Mouse (Mus musculus) olfactory bulb, adult 2 months (tissue): ENCODE data around the gene Trappc3. TPM values are rescaled to one million over a fixed set of nuclear protein-coding genes. Genes with fewer than 3 reads are reported as not detected.
A peak's percentile ranks its signal among the peaks of the same experiment; 100 is the strongest.

Experiments used
- H3K27ac ChIP-seq: fragments of 200-500 bp; 2 replicates; pipeline ENCODE4 v1.5.1; 2012; ENCODE audit warnings: low read depth, low read length; ENCODE audit not compliant: insufficient read depth
- H3K4me1 ChIP-seq: fragments of 200-500 bp; 2 replicates; pipeline ENCODE4 v1.6.1; 2012; ENCODE audit warnings: low read length; ENCODE audit not compliant: control insufficient read depth, insufficient read depth
- H3K4me3 ChIP-seq: fragments of 200-500 bp; 2 replicates; pipeline ENCODE4 v1.5.1; 2012; ENCODE audit warnings: mild to moderate bottlenecking, low read depth, low read length, moderate library complexity; ENCODE audit not compliant: insufficient read depth
- CTCF ChIP-seq: fragments of 200-500 bp; IDR thresholded peaks from 2 replicates; pipeline ENCODE4 v1.5.1; 2012; ENCODE audit warnings: low read depth, mild to moderate bottlenecking, low read length, moderate library complexity; ENCODE audit not compliant: insufficient read depth
- POLR2A ChIP-seq: fragments of 200-500 bp; IDR thresholded peaks from 2 replicates; pipeline ENCODE4 v1.6.1; 2012; ENCODE audit warnings: mild to moderate bottlenecking, low read depth, low read length, moderate library complexity; ENCODE audit not compliant: insufficient read depth
- WGBS: fragments of 180-500 bp; shearing (Covaris S2); methylation state at CpG from one replicate; pipeline ENCODE4 v1.1.7; 2018; 5-methylcytosine and 5-hydroxymethylcytosine counted together
- polyA plus RNA-seq: library from polyadenylated mRNA; stranded (reverse); fragments of >200 nt; gene quantifications from 2 replicates; pipeline ENCODE4 v1.2.4, GENCODE M21; 2012; ENCODE audit warnings: low replicate concordance; ENCODE audit not compliant: missing spikeins, insufficient read depth, insufficient read length

Trappc3 gene
- polyA plus RNA-seq, 1 experiment, result 342 TPM

DNA sequence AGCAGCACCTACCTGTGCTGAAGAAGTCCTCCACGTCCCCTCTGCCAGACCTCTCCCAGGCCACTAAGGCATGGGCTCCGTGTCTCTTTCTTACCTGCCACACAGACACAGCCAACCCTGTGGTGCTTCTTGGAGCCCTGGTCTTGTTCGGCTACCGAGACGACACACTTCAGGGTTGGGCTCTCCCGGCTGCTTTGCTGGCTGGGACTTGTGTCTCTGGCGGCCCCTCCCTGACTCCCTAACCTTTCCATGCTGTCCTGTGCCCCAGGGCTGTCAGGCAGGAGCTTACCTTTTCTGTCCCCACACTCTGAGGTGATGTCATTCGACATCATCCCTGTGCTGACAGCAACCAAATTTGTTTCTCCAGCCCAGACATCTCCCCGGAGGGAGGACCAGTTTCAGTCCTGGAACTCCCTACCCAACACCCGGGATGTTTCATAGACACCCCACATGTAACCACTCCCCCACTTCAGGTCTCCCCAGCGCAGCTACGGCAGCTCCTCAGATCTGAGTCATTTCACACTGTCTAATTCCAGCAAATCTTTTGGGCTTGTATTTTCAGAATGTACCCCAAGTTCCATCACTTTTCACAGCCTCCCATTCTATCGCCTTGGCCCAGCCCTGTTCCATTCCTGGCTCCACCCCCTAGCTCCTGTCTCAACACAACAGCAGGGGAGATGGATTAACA lies 15.8 kb upstream of the Trappc3 start:
- TF ChIP-seq POLR2A (no peak), CTCF (no peak)
- Histone ChIP-seq H3K27ac (peak overlapping the region; percentile 21; the same call in 1 of the 2 replicates), H3K4me1 (peaks cover 55% of the 10 kb centered on the region), H3K4me3 (no peak overlapping the region)
- WGBS, result 56% methylated on average over 13 of the region's 13 CpGs

DNA sequence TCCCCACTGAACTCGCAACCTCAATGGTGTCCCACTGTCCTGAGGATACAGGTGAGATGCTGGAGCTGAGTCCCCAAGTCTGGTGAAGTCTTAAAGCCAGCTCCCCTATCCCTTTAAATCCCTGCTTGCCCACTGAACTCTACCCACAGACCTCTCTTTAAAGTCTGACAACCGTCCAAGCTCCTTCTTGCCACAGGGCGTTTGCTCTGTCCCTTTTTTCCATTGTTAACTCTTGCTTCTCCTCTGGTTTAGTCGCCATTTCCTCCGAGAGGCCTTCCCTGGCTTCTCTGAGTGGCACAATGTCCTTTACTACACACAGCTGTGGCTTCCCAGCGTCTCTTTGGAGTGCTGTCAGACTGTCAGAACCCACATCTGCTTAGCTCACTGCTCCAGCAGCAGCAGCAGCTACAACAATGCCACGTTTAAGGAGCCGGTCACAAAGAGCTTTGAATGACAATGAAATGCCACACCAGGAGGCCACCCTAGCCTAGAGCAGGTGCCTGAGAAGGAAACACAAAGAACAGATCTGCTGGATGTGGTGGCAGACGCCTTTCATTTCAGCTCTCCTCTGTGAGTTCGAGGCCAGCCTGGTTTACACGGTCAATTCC lies 13.8 kb upstream of the Trappc3 start:
- Histone ChIP-seq H3K27ac (peak overlapping the region; percentile 23), H3K4me3 (no peak overlapping the region), H3K4me1 (peaks cover 59% of the 10 kb centered on the region)
- WGBS, result 19% methylated on average over 11 of the region's 11 CpGs
- no peak for TF ChIP-seq POLR2A
- TF ChIP-seq CTCF, result no peak

DNA sequence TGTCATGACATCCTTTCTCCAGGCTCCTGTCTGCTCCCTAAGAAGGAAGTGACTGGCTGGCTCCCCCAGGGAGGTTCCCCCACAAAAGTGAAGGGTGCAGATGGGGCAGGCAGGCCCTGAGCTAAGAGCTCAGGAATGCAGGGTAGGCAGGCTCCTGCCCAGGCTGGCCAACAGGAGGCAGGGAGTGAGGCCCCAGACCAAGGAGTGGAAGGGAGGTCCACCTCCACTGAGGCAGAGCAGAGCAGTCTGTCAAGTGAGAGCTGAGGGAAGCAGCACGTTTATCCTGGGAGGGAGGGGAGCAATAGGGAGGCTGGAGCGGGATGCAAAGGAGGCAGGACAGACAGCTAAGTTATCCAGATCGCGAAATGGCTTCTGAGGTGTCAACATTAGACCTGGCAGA lies 11.5 kb upstream of the Trappc3 start:
- no peak overlapping the region for H3K4me3 ChIP-seq
- H3K27ac ChIP-seq, result 0 out of 2 replicates have a peak overlapping the region, but pooled peaks have one; percentile 15
- WGBS, result 42% methylated on average over 4 of the region's 4 CpGs
- TF ChIP-seq POLR2A, result no peak
- no peak for TF ChIP-seq CTCF
- peaks cover 68% of the 10 kb centered on the region for H3K4me1 ChIP-seq

GRCm38 (mm10) chr4:126251655-126252254 lies 10.4 kb upstream of the Trappc3 start:
- Histone ChIP-seq H3K27ac (peak overlapping the region; percentile 24), H3K4me3 (no peak overlapping the region), H3K4me1 (peaks cover 58% of the 10 kb centered on the region)
- WGBS, result 53% methylated on average over 11 of the region's 11 CpGs
- TF ChIP-seq CTCF (no peak), POLR2A (no peak)

DNA sequence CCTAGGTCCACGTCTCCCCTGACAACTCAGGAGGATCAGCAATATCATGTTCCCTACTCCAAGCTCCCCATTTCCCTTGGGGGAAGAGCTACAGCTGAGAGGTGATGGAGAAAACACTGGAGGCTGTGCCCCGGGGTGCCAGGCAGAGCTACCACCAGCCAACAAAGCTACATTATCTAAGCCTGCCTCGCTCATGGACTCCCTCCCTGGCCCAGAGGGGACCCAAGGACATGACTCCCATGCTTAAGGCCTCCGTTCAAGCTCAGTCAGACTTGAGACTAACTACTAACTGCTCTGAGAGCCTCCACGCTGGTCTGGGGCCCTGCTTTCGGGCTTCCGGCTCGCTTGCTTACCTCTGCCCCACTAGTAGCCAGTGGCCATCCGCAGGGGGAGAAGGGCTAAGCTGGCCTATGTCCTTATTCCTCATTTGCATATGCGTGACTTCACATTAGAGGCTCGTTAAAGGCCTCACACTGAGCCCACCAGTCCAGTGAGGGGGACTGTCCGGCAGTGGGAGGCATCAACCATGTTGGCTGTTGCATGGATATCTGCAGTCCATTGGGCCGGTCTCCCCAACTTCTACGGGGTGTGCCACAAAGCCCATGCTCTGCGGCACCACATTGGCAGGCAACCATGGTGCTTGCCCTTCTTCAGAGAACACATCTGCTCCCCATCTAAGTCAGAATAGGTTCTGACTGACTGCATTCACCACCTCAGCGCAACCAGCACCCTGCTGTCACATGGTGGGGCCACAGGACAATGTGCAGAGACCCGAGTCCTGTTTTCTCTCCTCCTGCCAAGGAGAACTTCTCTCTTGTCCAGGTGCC lies 9.5 kb upstream of the Trappc3 start:
- peak overlapping the region; percentile 24 for H3K27ac ChIP-seq
- H3K4me3 ChIP-seq, result 0 out of 2 replicates have a peak overlapping the region, but pooled peaks have one; percentile 1
- WGBS, result 45% methylated on average over 17 of the region's 17 CpGs
- no peak for TF ChIP-seq CTCF
- H3K4me1 ChIP-seq, result peaks cover 60% of the 10 kb centered on the region

- H3K27ac ChIP-seq, result no peak overlapping the region
- peaks cover 51% of the 10 kb centered on the region for H3K4me1 ChIP-seq
- WGBS, result 30% methylated on average over 14 of the region's 14 CpGs
- peak overlapping the region; percentile 89; the same call in 1 of the 2 replicates for H3K4me3 ChIP-seq
- TF ChIP-seq CTCF, result no peak
- no peak for TF ChIP-seq POLR2A
Observed at GRCm38 (mm10) chr4:126253637-126254272, 8.4 kb upstream of the Trappc3 start.

GRCm38 (mm10) chr4:126254315-126255112 lies 7.6 kb upstream of the Trappc3 start:
- peak overlapping the region; percentile 89 for H3K4me3 ChIP-seq
- TF ChIP-seq CTCF (no peak), POLR2A (no peak)
- H3K4me1 ChIP-seq, result peaks cover 50% of the 10 kb centered on the region
- H3K27ac ChIP-seq, result peak overlapping the region; percentile 49; the same call in 1 of the 2 replicates
- 9% methylated on average over 9 of the region's 9 CpGs for WGBS
